7 mouse cellular contexts compared by ENCODE assay signal in genomic region chr11:120632559-120633519, GRCm38 (mm10). TPM values are rescaled to one million over a fixed set of nuclear protein-coding genes. Genes with fewer than 3 reads are reported as not detected.
DNase-seq lines count a peak whose midpoint lies in the region; ATAC-seq and TF ChIP-seq lines count a peak whose summit lies in the region.

No protein-coding gene starts in this region.

- peak overlapping the region; percentile 92 for H3K9ac ChIP-seq in intestine, embryonic 16.5 days (ENCODE audit: low read depth, low read length)
- H3K9ac ChIP-seq in midbrain, embryonic 16.5 days (ENCODE audit: low read depth, low read length), result peak overlapping the region; percentile 89

- peak; percentile 70 to 76 for DNase-seq in adrenal gland, adult 18-20 months (ENCODE audit: low spot score in 2 of 2)
- DNase-seq in embryo, embryonic 10.5 days (ENCODE audit: low spot score), result peak; percentile 70
- peak; percentile 52 to 76 for DNase-seq in gastrocnemius, postnatal 4 days (ENCODE audit: low spot score in 2 of 2)
- peak; percentile 91 for DNase-seq in liver
- DNase-seq in spleen, adult 2 months (ENCODE audit: low read depth in 1 of 2, low spot score in 2 of 2), result peak in 1 of 2 experiments; percentile 56

- under 1% methylated on average over 104 of the region's 116 CpGs for WGBS in intestine, embryonic 16.5 days
- under 1% methylated on average over 107 of the region's 116 CpGs for WGBS in midbrain, embryonic 16.5 days
- under 1% methylated on average over 83 of the region's 116 CpGs for WGBS in spleen, adult 2 months

- peak overlapping the region; percentile 84 for H3K4me2 ChIP-seq in intestine, embryonic 16.5 days (ENCODE audit: low read depth, low read length)
- H3K4me2 ChIP-seq in midbrain, embryonic 16.5 days (ENCODE audit: low read length), result peak overlapping the region; percentile 93

- H3K36me3 ChIP-seq in intestine, embryonic 16.5 days (ENCODE audit: control insufficient read depth, insufficient read depth, low read length), result peaks cover 5% of the 10 kb centered on the region; the same call in 1 of the 2 replicates
- H3K36me3 ChIP-seq in midbrain, embryonic 16.5 days (ENCODE audit: control insufficient read depth, insufficient read depth, low read length), result peaks cover 4% of the 10 kb centered on the region
- H3K36me3 ChIP-seq in spleen, adult 2 months (ENCODE audit: control insufficient read depth, insufficient read depth, low read length), result 0 out of 2 replicates have a peak, but pooled peaks cover 1% of the 10 kb centered on the region

- H3K27ac ChIP-seq in intestine, embryonic 16.5 days (ENCODE audit: low read length), result peak overlapping the region; percentile 87
- peak overlapping the region; percentile 86 for H3K27ac ChIP-seq in midbrain, embryonic 16.5 days (ENCODE audit: low read length)
- H3K27ac ChIP-seq in spleen, adult 2 months (ENCODE audit: insufficient read depth, low read length), result peak overlapping the region; percentile 50

- peak; percentile 84 for ATAC-seq in intestine, embryonic 16.5 days
- ATAC-seq in midbrain, embryonic 16.5 days, result peak; percentile 80

- TF ChIP-seq CTCF in spleen, adult 2 months (IDR thresholded peaks at IDR 0.05; ENCODE audit: extremely low read depth, insufficient read depth, insufficient read length, insufficient replicate concordance), result no peak

- H3K4me3 ChIP-seq in intestine, embryonic 16.5 days (ENCODE audit: low read length), result peak overlapping the region; percentile 80
- H3K4me3 ChIP-seq in midbrain, embryonic 16.5 days (ENCODE audit: low read depth, low read length), result peak overlapping the region; percentile 93
- H3K4me3 ChIP-seq in spleen, adult 2 months (ENCODE audit: extremely low read depth, insufficient read depth, insufficient read length), result peak overlapping the region; percentile 69

- peaks cover 32% of the 10 kb centered on the region for H3K4me1 ChIP-seq in intestine, embryonic 16.5 days (ENCODE audit: control insufficient read depth, insufficient read depth, low read length)
- H3K4me1 ChIP-seq in midbrain, embryonic 16.5 days (ENCODE audit: control insufficient read depth, insufficient read depth, low read length), result peaks cover 29% of the 10 kb centered on the region
- H3K4me1 ChIP-seq in spleen, adult 2 months (ENCODE audit: control insufficient read depth, insufficient read depth, insufficient read length), result peaks cover 39% of the 10 kb centered on the region

- no peak for TF ChIP-seq POLR2A in spleen, adult 2 months (IDR thresholded peaks at IDR 0.05; ENCODE audit: low read depth, low read length)

- H3K27me3 ChIP-seq in intestine, embryonic 16.5 days (replicated peaks; ENCODE audit: control insufficient read depth, insufficient read depth, low read length), result no peaks in the 10 kb centered on the region
- no peaks in the 10 kb centered on the region for H3K27me3 ChIP-seq in midbrain, embryonic 16.5 days (ENCODE audit: control insufficient read depth, insufficient read depth, low read depth, low read length)
- no peaks in the 10 kb centered on the region for H3K27me3 ChIP-seq in spleen, adult 2 months (ENCODE audit: control insufficient read depth, insufficient read depth, low read length)

- no peaks in the 10 kb centered on the region for H3K9me3 ChIP-seq in intestine, embryonic 16.5 days (ENCODE audit: control insufficient read depth, low read length)
- no peaks in the 10 kb centered on the region for H3K9me3 ChIP-seq in midbrain, embryonic 16.5 days (replicated peaks; ENCODE audit: control insufficient read depth, low read length, poor library complexity, severe bottlenecking)

RNA-seq across cellular contexts. Expression of gene Mafg, which starts 0.6 kb away (rescaled TPM):
- 10 to 100 TPM; 56.3 to 69.3 TPM for total RNA-seq in adrenal gland, adult 18-20 months (2021)
- 10 to 100 TPM; 36.7 to 42.6 TPM for total RNA-seq in gastrocnemius, postnatal 4 days (2021)
- polyA plus RNA-seq in intestine, embryonic 16.5 days (2015; fragmentation: Nextera tagmentation; extraction: Ambion mirVana), result 16.3 and 16.9 TPM in 2 replicates
- polyA plus RNA-seq in midbrain, embryonic 16.5 days (2015; fragmentation: Nextera tagmentation; extraction: Ambion mirVana), result 37.5 and 39.1 TPM in 2 replicates
- 29.9 and 31.3 TPM in 2 replicates for polyA plus RNA-seq in spleen, adult 2 months (2012; rRNA removed)

RNA-seq across cellular contexts. Expression of gene Sirt7, which starts 7.8 kb away (rescaled TPM):
- total RNA-seq in adrenal gland, adult 18-20 months (2021), result 10 to 100 TPM; 34.3 to 70.6 TPM
- 10 to 100 TPM; 12.2 to 12.6 TPM for total RNA-seq in gastrocnemius, postnatal 4 days (2021)
- polyA plus RNA-seq in intestine, embryonic 16.5 days (2015; fragmentation: Nextera tagmentation; extraction: Ambion mirVana), result 47.7 and 52.9 TPM in 2 replicates
- polyA plus RNA-seq in midbrain, embryonic 16.5 days (2015; fragmentation: Nextera tagmentation; extraction: Ambion mirVana), result 39.3 and 46.2 TPM in 2 replicates
- polyA plus RNA-seq in spleen, adult 2 months (2012; rRNA removed), result 119 and 139 TPM in 2 replicates

RNA-seq across cellular contexts. Expression of gene Pycr1, which starts 10.7 kb away (rescaled TPM):
- 1 to 10 TPM; 1.4 to 2.1 TPM for total RNA-seq in adrenal gland, adult 18-20 months (2021)
- total RNA-seq in gastrocnemius, postnatal 4 days (2021), result 10 to 100 TPM; 27.6 to 29.0 TPM
- 24.8 and 26.6 TPM in 2 replicates for polyA plus RNA-seq in intestine, embryonic 16.5 days (2015; fragmentation: Nextera tagmentation; extraction: Ambion mirVana)
- 18.1 TPM in 2 replicates for polyA plus RNA-seq in midbrain, embryonic 16.5 days (2015; fragmentation: Nextera tagmentation; extraction: Ambion mirVana)
- polyA plus RNA-seq in spleen, adult 2 months (2012; rRNA removed), result 7.5 and 8.7 TPM in 2 replicates

RNA-seq across cellular contexts. Expression of gene Pcyt2, which starts 15.1 kb away (rescaled TPM):
- 100 to 1,000 TPM; 300 to 301 TPM for total RNA-seq in adrenal gland, adult 18-20 months (2021)
- 10 to 100 TPM; 36.6 to 41.4 TPM for total RNA-seq in gastrocnemius, postnatal 4 days (2021)
- polyA plus RNA-seq in intestine, embryonic 16.5 days (2015; fragmentation: Nextera tagmentation; extraction: Ambion mirVana), result 393 and 441 TPM in 2 replicates
- polyA plus RNA-seq in midbrain, embryonic 16.5 days (2015; fragmentation: Nextera tagmentation; extraction: Ambion mirVana), result 218 and 239 TPM in 2 replicates
- 139 and 165 TPM in 2 replicates for polyA plus RNA-seq in spleen, adult 2 months (2012; rRNA removed)

RNA-seq across cellular contexts. Expression of gene Myadml2, which starts 15.1 kb away (rescaled TPM):
- total RNA-seq in adrenal gland, adult 18-20 months (2021), result under 1 TPM in 1 of 2 experiments, not detected in 1; 0.99 TPM
- 10 to 100 TPM; 81.2 to 83.4 TPM for total RNA-seq in gastrocnemius, postnatal 4 days (2021)
- 0.26 TPM in 1 of 2 replicates, not detected in the other for polyA plus RNA-seq in intestine, embryonic 16.5 days (2015; fragmentation: Nextera tagmentation; extraction: Ambion mirVana)
- 1.1 TPM in 2 replicates for polyA plus RNA-seq in midbrain, embryonic 16.5 days (2015; fragmentation: Nextera tagmentation; extraction: Ambion mirVana)
- 0.83 and 1.5 TPM in 2 replicates for polyA plus RNA-seq in spleen, adult 2 months (2012; rRNA removed)
